Mouse (Mus musculus) ES-Bruce4 (cell line): ENCODE results near the gene Fbxl12.

Source experiments
- EP300 ChIP-seq: IDR thresholded peaks from 2 replicates; pipeline ENCODE4 v1.6.1; 2011; ENCODE audit warnings: low read depth, low read length; ENCODE audit not compliant: insufficient read depth
- POLR2A ChIP-seq: IDR thresholded peaks from one replicate; pipeline ENCODE4 v1.8.1; 2011; ENCODE audit warnings: low read length; ENCODE audit not compliant: insufficient read depth

GRCm38 (mm10) chr9:20692863-20693262 is 48.3 kb upstream of the Fbxl12 start:
- no peak for TF ChIP-seq POLR2A
- no peak for TF ChIP-seq EP300
